9 mouse cellular contexts compared by ENCODE assay signal in genomic region chr9:21869290-21869689, GRCm38 (mm10). TPM values are rescaled to one million over a fixed set of nuclear protein-coding genes. Genes with fewer than 3 reads are reported as not detected.
A peak's percentile ranks its signal among the peaks of the same experiment; 100 is the strongest.
DNase-seq lines count a peak whose midpoint lies in the region; ATAC-seq and TF ChIP-seq lines count a peak whose summit lies in the region.
"Not testable (repeated sequence)": the region's sequence is repeated elsewhere in the genome, so short reads cannot be mapped to it uniquely, and the experiment has no call there.
"Had no signal": no experiment of that assay in that cellular context is flagged by ENCODE, and none has a peak within 500 bp of the region (broad histone marks: within the 10 kb centered on the region; RNA-seq: fewer than 3 reads in every experiment).

No protein-coding gene starts in this region.

- H3K4me1 ChIP-seq in cerebellum, adult 2 months (ENCODE audit: control insufficient read depth, insufficient read depth, low read length); hindbrain, postnatal 0 days (ENCODE audit: insufficient read depth, low read length); lung, postnatal 0 days (ENCODE audit: insufficient read depth, low read depth, low read length): not testable (repeated sequence)

- H3K9me3 ChIP-seq in hindbrain, postnatal 0 days (ENCODE audit: low read length); lung, postnatal 0 days (ENCODE audit: low read length): not testable (repeated sequence)

- H3K27ac ChIP-seq in cerebellum, adult 2 months (ENCODE audit: insufficient read depth, low read length); hindbrain, postnatal 0 days; lung, postnatal 0 days (ENCODE audit: low read length): not testable (repeated sequence)

- not testable (repeated sequence) for H3K9ac ChIP-seq in hindbrain, postnatal 0 days (replicated peaks; ENCODE audit: low read length); lung, postnatal 0 days (replicated peaks; ENCODE audit: low read depth)

- peak; percentile 24; the same call in 1 of the 2 replicates for TF ChIP-seq CTCF in cerebellum, adult 2 months (IDR thresholded peaks at IDR 0.05; ENCODE audit: borderline replicate concordance, insufficient read depth, low read depth, low read length)
- TF ChIP-seq CTCF in hindbrain, postnatal 0 days (IDR thresholded peaks at IDR 0.05; ENCODE audit: low read depth) = peak; percentile 49
- TF ChIP-seq CTCF in lung, postnatal 0 days (IDR thresholded peaks at IDR 0.05) = peak; percentile 69

- TF ChIP-seq POLR2A in cerebellum, adult 2 months (IDR thresholded peaks at IDR 0.05; ENCODE audit: borderline replicate concordance, insufficient read depth, low read length) = not testable (repeated sequence)

- H3K36me3 ChIP-seq in hindbrain, postnatal 0 days (ENCODE audit: insufficient read depth, low read length); lung, postnatal 0 days (ENCODE audit: insufficient read depth, low read length): not testable (repeated sequence)

- not testable (repeated sequence) for H3K4me2 ChIP-seq in hindbrain, postnatal 0 days (ENCODE audit: low read depth, low read length); lung, postnatal 0 days (replicated peaks; ENCODE audit: low read depth, low read length)

- not testable (repeated sequence) for ATAC-seq in hindbrain, postnatal 0 days; lung, postnatal 0 days

- WGBS in cerebellum, adult 2 months = 49% methylated on average over 7 of the region's 7 CpGs
- WGBS in hindbrain, postnatal 0 days = 52% methylated on average over 7 of the region's 7 CpGs
- 47% methylated on average over 7 of the region's 7 CpGs for WGBS in lung, postnatal 0 days

- not testable (repeated sequence) for TF ChIP-seq EP300 in lung, postnatal 0 days (IDR thresholded peaks at IDR 0.05)

- H3K4me3 ChIP-seq in cerebellum, adult 2 months (replicated peaks; ENCODE audit: insufficient read depth, low read depth, low read length); hindbrain, postnatal 0 days (ENCODE audit: low read length); lung, postnatal 0 days (ENCODE audit: low read depth, low read length): not testable (repeated sequence)

- peak; percentile 70 for DNase-seq in ZHBTc4 (ENCODE audit: low read depth, low spot score)
- DNase-seq in cerebellum, adult 2 months = peak; percentile 41 to 54
- DNase-seq in gastrocnemius, adult 18-20 months (ENCODE audit: low spot score) = peak; percentile 50
- peak; percentile 27 for DNase-seq in hindbrain, postnatal 0 days (ENCODE audit: low spot score)
- DNase-seq in layer of hippocampus, postnatal 10 days (ENCODE audit: low spot score in 2 of 2) = peak; percentile 42 to 56
- DNase-seq in lung, postnatal 0 days (ENCODE audit: low spot score) = peak; percentile 46
- DNase-seq in right cerebral cortex, postnatal 4 days = peak; percentile 53
- peak; percentile 62 to 80 for DNase-seq in urinary bladder, postnatal 4 days (ENCODE audit: low spot score in 2 of 2)

- H3K27me3 ChIP-seq in cerebellum, adult 2 months (ENCODE audit: control insufficient read depth, insufficient read depth, low read length); hindbrain, postnatal 0 days (ENCODE audit: insufficient read depth, low read length); lung, postnatal 0 days (replicated peaks; ENCODE audit: insufficient read depth, low read length): not testable (repeated sequence)

RNA-seq across cellular contexts. Expression of gene Dock6, which starts 16.9 kb away (rescaled TPM):
- 39.3 and 41.4 TPM in 2 replicates for polyA plus RNA-seq in cerebellum, adult 2 months (2012; rRNA removed)
- 1 to 10 TPM; 7.4 to 8.7 TPM for total RNA-seq in gastrocnemius, adult 18-20 months (2021)
- 15.6 and 20.6 TPM in 2 replicates for total RNA-seq in hindbrain, postnatal 0 days (2014; rRNA removed)
- 11.5 and 11.7 TPM in 2 replicates for polyA plus RNA-seq in hindbrain, postnatal 0 days (2015; fragmentation: Nextera tagmentation; extraction: Ambion mirVana)
- total RNA-seq in layer of hippocampus, postnatal 10 days (2021) = 10 to 100 TPM; 32.6 to 34.5 TPM
- polyA plus RNA-seq in lung, postnatal 0 days (2015; fragmentation: Nextera tagmentation; extraction: Ambion mirVana) = 35.8 and 43.2 TPM in 2 replicates

RNA-seq across cellular contexts. Expression of gene Angptl8, which starts 34.0 kb away (rescaled TPM):
- polyA plus RNA-seq in cerebellum, adult 2 months (2012; rRNA removed) = not detected in 2 replicates
- under 1 TPM in 1 of 2 experiments, not detected in 1; 0.26 TPM for total RNA-seq in gastrocnemius, adult 18-20 months (2021)
- not detected in 2 replicates for total RNA-seq in hindbrain, postnatal 0 days (2014; rRNA removed)
- polyA plus RNA-seq in hindbrain, postnatal 0 days (2015; fragmentation: Nextera tagmentation; extraction: Ambion mirVana) = 0.34 and 0.57 TPM in 2 replicates
- total RNA-seq in layer of hippocampus, postnatal 10 days (2021) = not detected
- polyA plus RNA-seq in lung, postnatal 0 days (2015; fragmentation: Nextera tagmentation; extraction: Ambion mirVana) = 6.2 and 7.4 TPM in 2 replicates

RNA-seq across cellular contexts. Expression of gene Rab3d, which starts 48.7 kb away (rescaled TPM):
- polyA plus RNA-seq in cerebellum, adult 2 months (2012; rRNA removed) = 13.9 and 16.3 TPM in 2 replicates
- 1 to 10 TPM; 1.9 to 4.3 TPM for total RNA-seq in gastrocnemius, adult 18-20 months (2021)
- total RNA-seq in hindbrain, postnatal 0 days (2014; rRNA removed) = 23.1 and 28.6 TPM in 2 replicates
- 20.3 and 21.6 TPM in 2 replicates for polyA plus RNA-seq in hindbrain, postnatal 0 days (2015; fragmentation: Nextera tagmentation; extraction: Ambion mirVana)
- total RNA-seq in layer of hippocampus, postnatal 10 days (2021) = 10 to 100 TPM; 30.4 to 36.7 TPM
- 28.4 and 31.0 TPM in 2 replicates for polyA plus RNA-seq in lung, postnatal 0 days (2015; fragmentation: Nextera tagmentation; extraction: Ambion mirVana)

RNA-seq across cellular contexts. Expression of gene Ccdc159, which starts 58.0 kb away (rescaled TPM):
- polyA plus RNA-seq in cerebellum, adult 2 months (2012; rRNA removed) = 14.7 and 16.6 TPM in 2 replicates
- total RNA-seq in gastrocnemius, adult 18-20 months (2021) = under 1 TPM; 0.71 to 0.85 TPM
- 6.0 and 8.4 TPM in 2 replicates for total RNA-seq in hindbrain, postnatal 0 days (2014; rRNA removed)
- 3.9 and 4.0 TPM in 2 replicates for polyA plus RNA-seq in hindbrain, postnatal 0 days (2015; fragmentation: Nextera tagmentation; extraction: Ambion mirVana)
- 10 to 100 TPM; 15.5 to 16.1 TPM for total RNA-seq in layer of hippocampus, postnatal 10 days (2021)
- polyA plus RNA-seq in lung, postnatal 0 days (2015; fragmentation: Nextera tagmentation; extraction: Ambion mirVana) = 1.2 and 1.4 TPM in 2 replicates
- total RNA-seq: granulocyte monocyte progenitor cell, adult 5-6 weeks had no signal

RNA-seq across cellular contexts. Expression of gene Tmem205, which starts 58.1 kb away (rescaled TPM):
- polyA plus RNA-seq in cerebellum, adult 2 months (2012; rRNA removed) = 62.5 and 64.1 TPM in 2 replicates
- total RNA-seq in gastrocnemius, adult 18-20 months (2021) = 10 to 100 TPM; 10.5 to 13.8 TPM
- 34.9 and 52.0 TPM in 2 replicates for total RNA-seq in hindbrain, postnatal 0 days (2014; rRNA removed)
- polyA plus RNA-seq in hindbrain, postnatal 0 days (2015; fragmentation: Nextera tagmentation; extraction: Ambion mirVana) = 56.2 and 56.3 TPM in 2 replicates
- total RNA-seq in layer of hippocampus, postnatal 10 days (2021) = 10 to 100 TPM; 30.4 to 35.3 TPM
- polyA plus RNA-seq in lung, postnatal 0 days (2015; fragmentation: Nextera tagmentation; extraction: Ambion mirVana) = 106 and 107 TPM in 2 replicates
